Mouse (Mus musculus): Measurements from ENCODE around the gene Fry. TPM values are rescaled to one million over a fixed set of nuclear protein-coding genes. Genes with fewer than 3 reads are reported as not detected.
A peak's percentile ranks its signal among the peaks of the same experiment; 100 is the strongest.

The Fry gene
- total RNA-seq, 2 experiments from 2014 or later: 59.8 to 70.0 TPM

DNA sequence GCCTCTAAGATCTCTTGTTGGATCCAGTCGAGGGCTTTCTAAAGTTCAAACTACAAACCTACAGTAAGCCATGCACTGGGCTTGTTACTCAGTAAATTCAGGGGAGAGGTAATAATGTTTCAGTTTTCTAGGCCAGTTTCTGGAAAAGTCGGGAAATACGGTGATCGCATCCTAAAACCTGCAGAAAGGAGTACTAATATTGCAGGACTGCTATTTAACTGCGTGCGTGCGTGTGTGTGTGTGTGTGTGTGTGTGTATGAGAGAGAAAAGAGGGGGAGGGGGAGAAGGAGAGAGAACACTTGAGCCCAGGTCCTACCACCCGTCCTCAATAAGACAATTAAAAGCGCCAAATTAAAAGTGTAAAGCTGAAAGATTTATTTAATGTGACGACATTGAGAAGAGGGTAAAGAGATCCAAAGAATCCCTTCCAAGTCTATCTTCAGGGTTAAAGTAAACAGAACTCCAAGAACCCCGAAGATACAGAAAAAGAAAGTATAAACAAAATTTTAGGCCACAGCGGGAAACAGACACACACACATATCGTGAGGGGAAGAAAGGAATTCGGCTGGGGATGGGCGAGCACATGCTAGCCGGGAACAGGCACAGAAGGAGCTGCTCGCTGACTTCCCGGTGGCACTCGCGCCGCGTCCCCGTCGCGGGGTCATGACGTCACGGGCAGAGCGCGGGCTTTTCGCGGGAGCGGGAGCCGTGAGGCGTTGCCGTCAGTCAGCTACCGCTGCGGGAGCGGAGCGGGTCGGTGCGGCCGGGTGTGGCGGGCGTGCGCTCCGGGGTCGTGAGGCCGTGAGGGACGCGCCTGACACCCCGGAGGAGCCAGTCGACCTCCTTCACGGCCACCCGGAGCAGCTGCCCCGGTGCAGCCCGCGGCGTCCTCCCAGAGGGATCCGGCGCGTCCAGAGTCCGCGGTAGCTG lies 403.8 kb downstream of the Fry start, which contains the start of gene Brca2:
Brca2 (plus strand) TSS at position 694 of the 930 bp plus-strand sequence.
- DNase-seq (ENCODE audit: low spot score): peak; percentile 85

DNA sequence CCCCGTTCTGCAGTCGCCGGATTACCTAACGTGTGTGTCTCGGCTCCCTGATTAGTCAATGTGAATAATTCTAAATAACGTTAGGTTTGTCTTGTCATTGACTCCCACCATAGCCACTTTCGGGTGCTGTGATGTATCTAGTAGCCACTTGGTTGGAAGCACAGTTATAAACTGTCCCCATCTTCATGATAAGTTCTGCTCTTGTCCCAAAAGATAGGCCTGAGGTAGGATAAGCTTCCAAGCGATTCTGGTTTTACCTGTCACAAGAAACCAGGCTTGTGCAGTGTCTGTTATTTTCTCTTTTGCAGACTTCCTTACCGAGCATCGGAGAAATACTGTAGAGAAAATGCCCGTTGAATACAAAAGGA lies 404.4 kb downstream of the Fry start:
- no peak for DNase-seq (ENCODE audit: low spot score)

DNA sequence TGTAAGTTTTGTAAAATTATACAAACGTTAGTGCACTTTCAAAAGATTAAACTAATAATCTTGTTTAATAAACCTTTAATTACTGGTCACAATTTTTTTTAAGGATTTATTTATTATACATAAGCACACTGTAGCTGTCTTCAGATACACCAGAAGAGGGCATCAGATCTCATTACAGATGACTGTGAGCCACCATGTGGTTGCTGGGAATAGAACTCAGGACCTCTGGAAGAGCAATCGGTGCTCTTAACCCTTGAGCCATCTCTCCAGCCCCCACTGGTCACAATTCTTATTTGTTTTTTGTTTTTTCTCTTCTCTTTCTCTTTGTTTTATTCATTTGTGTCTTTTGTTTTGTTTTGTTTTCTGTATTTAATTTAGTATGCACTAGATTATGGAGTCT lies 406.8 kb downstream of the Fry start:
- DNase-seq (ENCODE audit: low spot score): no peak

DNA sequence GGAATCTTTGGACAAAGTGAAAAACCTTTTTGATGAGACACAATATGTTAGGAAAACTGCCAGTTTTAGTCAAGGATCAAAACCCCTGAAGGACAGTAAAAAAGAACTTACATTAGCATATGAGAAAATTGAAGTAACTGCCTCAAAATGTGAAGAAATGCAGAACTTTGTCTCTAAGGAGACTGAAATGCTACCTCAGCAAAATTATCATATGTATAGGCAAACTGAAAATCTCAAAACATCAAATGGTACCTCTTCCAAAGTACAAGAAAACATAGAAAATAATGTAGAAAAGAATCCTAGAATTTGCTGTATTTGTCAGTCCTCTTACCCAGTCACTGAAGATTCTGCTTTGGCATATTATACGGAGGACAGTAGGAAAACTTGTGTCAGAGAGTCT lies 422.9 kb downstream of the Fry start:
- DNase-seq (ENCODE audit: low spot score): no peak

DNA sequence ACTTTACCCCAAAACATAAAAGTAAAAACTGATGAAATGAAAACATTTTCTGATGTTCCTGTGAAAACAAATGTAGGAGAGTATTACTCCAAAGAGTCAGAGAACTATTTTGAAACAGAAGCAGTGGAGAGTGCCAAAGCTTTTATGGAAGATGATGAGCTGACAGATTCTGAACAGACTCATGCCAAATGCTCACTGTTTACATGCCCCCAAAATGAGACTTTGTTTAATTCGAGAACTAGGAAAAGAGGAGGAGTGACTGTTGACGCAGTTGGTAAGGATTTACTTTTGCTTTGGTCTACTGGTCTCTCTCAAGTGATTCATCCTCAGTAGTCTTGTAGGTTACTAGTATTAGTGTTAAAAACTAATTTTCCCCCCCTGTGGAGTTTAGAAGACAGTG lies 424.7 kb downstream of the Fry start:
- DNase-seq (ENCODE audit: low spot score): no peak

Other genes starting within 250 kb of the Fry start
- not detected for gene Rxfp2, start 100.0 kb upstream of the Fry start, total RNA-seq (2021)